Mouse (Mus musculus): Measurements from ENCODE around the gene Gm9833. TPM values are rescaled to one million over a fixed set of nuclear protein-coding genes. Genes with fewer than 3 reads are reported as not detected.

Gm9833 gene
- polyA plus RNA-seq, 1 experiment from 2014 or later = 3.9 TPM

GRCm38 (mm10) chr3:10091616-10092140 is 3.8 kb downstream of the Gm9833 start:
- peaks cover 3% of the 10 kb centered on the region; the same call in 1 of the 2 replicates for H3K9me3 ChIP-seq
- 64% methylated on average over 6 of the region's 6 CpGs for WGBS

GRCm38 (mm10) chr3:10092499-10092898 is 4.6 kb downstream of the Gm9833 start:
- Histone ChIP-seq H3K4me1 (peaks cover 4% of the 10 kb centered on the region; the same call in 1 of the 2 replicates), H3K9ac (no peak overlapping the region), H3K27me3 (peaks cover 2% of the 10 kb centered on the region), H3K27ac (no peak overlapping the region), H3K4me3 (no peak overlapping the region), H3K36me3 (no peaks in the 10 kb centered on the region), H3K4me2 (replicated peaks) (no peak overlapping the region), H3K9me3 (peaks cover 3% of the 10 kb centered on the region; the same call in 1 of the 2 replicates)
- 22% methylated on average over 7 of the region's 7 CpGs for WGBS
- ATAC-seq (ENCODE audit: low FRiP score, low read depth) = no peak

More at GRCm38 (mm10) chr3:10091616-10092140, 3.8 kb downstream of the Gm9833 start:
- no peak overlapping the region for H3K27ac ChIP-seq
- peaks cover 3% of the 10 kb centered on the region for H3K27me3 ChIP-seq
- no peak for ATAC-seq (ENCODE audit: low FRiP score, low read depth)
- no peak overlapping the region for H3K9ac ChIP-seq
- no peak overlapping the region for H3K4me3 ChIP-seq
- H3K36me3 ChIP-seq = no peaks in the 10 kb centered on the region
- peaks cover 4% of the 10 kb centered on the region; the same call in 1 of the 2 replicates for H3K4me1 ChIP-seq
- no peak overlapping the region for H3K4me2 ChIP-seq (replicated peaks)

GRCm38 (mm10) chr3:10092914-10093313 is 5.0 kb downstream of the Gm9833 start:
- Histone ChIP-seq H3K4me1 (peaks cover 4% of the 10 kb centered on the region; the same call in 1 of the 2 replicates), H3K4me3 (no peak overlapping the region), H3K27ac (no peak overlapping the region), H3K27me3 (no peaks in the 10 kb centered on the region), H3K9me3 (no peaks in the 10 kb centered on the region), H3K9ac (no peak overlapping the region), H3K36me3 (no peaks in the 10 kb centered on the region), H3K4me2 (replicated peaks) (no peak overlapping the region)
- no peak for ATAC-seq (ENCODE audit: low FRiP score, low read depth)
- 69% methylated on average over 6 of the region's 6 CpGs for WGBS

- no peaks in the 10 kb centered on the region for H3K36me3 ChIP-seq
- H3K9ac ChIP-seq = no peak overlapping the region
- H3K4me2 ChIP-seq (replicated peaks) = no peak overlapping the region
- 85% methylated on average over 2 of the region's 2 CpGs for WGBS
- peaks cover 4% of the 10 kb centered on the region; the same call in 1 of the 2 replicates for H3K4me1 ChIP-seq
- no peak overlapping the region for H3K4me3 ChIP-seq
- no peaks in the 10 kb centered on the region for H3K9me3 ChIP-seq
- no peaks in the 10 kb centered on the region for H3K27me3 ChIP-seq
- H3K27ac ChIP-seq = no peak overlapping the region
- ATAC-seq (ENCODE audit: low FRiP score, low read depth) = no peak
These were observed 7.2 kb downstream of the Gm9833 start for GRCm38 (mm10) chr3:10095076-10095622.

GRCm38 (mm10) chr3:10099756-10100155 is 11.8 kb downstream of the Gm9833 start:
- H3K27ac ChIP-seq = no peak overlapping the region
- no peaks in the 10 kb centered on the region for H3K4me1 ChIP-seq

GRCm38 (mm10) chr3:10111570-10111969 is 23.7 kb downstream of the Gm9833 start:
- no peak for ATAC-seq (ENCODE audit: low FRiP score, low read depth)
- Histone ChIP-seq H3K36me3 (no peaks in the 10 kb centered on the region), H3K9ac (no peak overlapping the region), H3K4me3 (no peak overlapping the region), H3K4me2 (replicated peaks) (no peak overlapping the region), H3K4me1 (no peaks in the 10 kb centered on the region), H3K27me3 (no peaks in the 10 kb centered on the region), H3K9me3 (no peaks in the 10 kb centered on the region), H3K27ac (no peak overlapping the region)
- 76% methylated on average over 2 of the region's 2 CpGs for WGBS

More at GRCm38 (mm10) chr3:10099756-10100155, 11.8 kb downstream of the Gm9833 start:
- H3K4me2 ChIP-seq (replicated peaks) = no peak overlapping the region
- WGBS = 89% methylated on average over 5 of the region's 5 CpGs
- H3K27me3 ChIP-seq = no peaks in the 10 kb centered on the region
- no peaks in the 10 kb centered on the region for H3K9me3 ChIP-seq
- H3K36me3 ChIP-seq = no peaks in the 10 kb centered on the region
- no peak overlapping the region for H3K9ac ChIP-seq
- no peak for ATAC-seq (ENCODE audit: low FRiP score, low read depth)
- H3K4me3 ChIP-seq = no peak overlapping the region

- Histone ChIP-seq H3K4me2 (replicated peaks) (no peak overlapping the region), H3K9ac (no peak overlapping the region), H3K9me3 (no peaks in the 10 kb centered on the region), H3K36me3 (no peaks in the 10 kb centered on the region), H3K4me1 (no peaks in the 10 kb centered on the region), H3K27me3 (no peaks in the 10 kb centered on the region), H3K27ac (no peak overlapping the region), H3K4me3 (no peak overlapping the region)
- WGBS = 80% methylated on average over 4 of the region's 4 CpGs
- no peak for ATAC-seq (ENCODE audit: low FRiP score, low read depth)
These were observed 24.3 kb downstream of the Gm9833 start for GRCm38 (mm10) chr3:10112196-10112595.

GRCm38 (mm10) chr3:10112660-10113059 is 24.8 kb downstream of the Gm9833 start:
- Histone ChIP-seq H3K9ac (no peak overlapping the region), H3K36me3 (no peaks in the 10 kb centered on the region)
- 92% methylated on average over 2 of the region's 2 CpGs for WGBS

GRCm38 (mm10) chr3:10116531-10116930 is 28.6 kb downstream of the Gm9833 start:
- Histone ChIP-seq H3K4me1 (no peaks in the 10 kb centered on the region), H3K9me3 (no peaks in the 10 kb centered on the region), H3K27me3 (no peaks in the 10 kb centered on the region), H3K4me3 (no peak overlapping the region), H3K27ac (no peak overlapping the region), H3K9ac (no peak overlapping the region), H3K36me3 (no peaks in the 10 kb centered on the region), H3K4me2 (replicated peaks) (no peak overlapping the region)
- 91% methylated on average over 12 of the region's 12 CpGs for WGBS
- no peak for ATAC-seq (ENCODE audit: low FRiP score, low read depth)

More at GRCm38 (mm10) chr3:10112660-10113059, 24.8 kb downstream of the Gm9833 start:
- no peaks in the 10 kb centered on the region for H3K9me3 ChIP-seq
- H3K4me3 ChIP-seq = no peak overlapping the region
- no peak overlapping the region for H3K27ac ChIP-seq
- H3K4me2 ChIP-seq (replicated peaks) = no peak overlapping the region
- no peaks in the 10 kb centered on the region for H3K27me3 ChIP-seq
- ATAC-seq (ENCODE audit: low FRiP score, low read depth) = no peak
- no peaks in the 10 kb centered on the region for H3K4me1 ChIP-seq

- no peaks in the 10 kb centered on the region for H3K9me3 ChIP-seq
- no peak overlapping the region for H3K4me2 ChIP-seq (replicated peaks)
- H3K27me3 ChIP-seq = no peaks in the 10 kb centered on the region
- 86% methylated on average over 9 of the region's 9 CpGs for WGBS
- H3K27ac ChIP-seq = no peak overlapping the region
- peaks cover 10% of the 10 kb centered on the region; the same call in 1 of the 2 replicates for H3K4me1 ChIP-seq
- no peak overlapping the region for H3K9ac ChIP-seq
- ATAC-seq (ENCODE audit: low FRiP score, low read depth) = no peak
- H3K4me3 ChIP-seq = no peak overlapping the region
- no peaks in the 10 kb centered on the region for H3K36me3 ChIP-seq
These were observed 33.3 kb downstream of the Gm9833 start for GRCm38 (mm10) chr3:10121232-10121631.

GRCm38 (mm10) chr3:10121956-10122739 is 34.2 kb downstream of the Gm9833 start:
- 63% methylated on average over 6 of the region's 6 CpGs for WGBS

GRCm38 (mm10) chr3:10123615-10124014 is 35.7 kb downstream of the Gm9833 start:
- no peak overlapping the region for H3K4me3 ChIP-seq
- no peak overlapping the region for H3K27ac ChIP-seq
- no peak overlapping the region for H3K9ac ChIP-seq
- 63% methylated on average over 1 of the region's 1 CpGs for WGBS
- no peaks in the 10 kb centered on the region for H3K36me3 ChIP-seq
- ATAC-seq (ENCODE audit: low FRiP score, low read depth) = no peak
- H3K4me1 ChIP-seq = peaks cover 10% of the 10 kb centered on the region; the same call in 1 of the 2 replicates
- H3K27me3 ChIP-seq = no peaks in the 10 kb centered on the region
- H3K9me3 ChIP-seq = no peaks in the 10 kb centered on the region
- H3K4me2 ChIP-seq (replicated peaks) = no peak overlapping the region

More at GRCm38 (mm10) chr3:10121956-10122739, 34.2 kb downstream of the Gm9833 start:
- Histone ChIP-seq H3K36me3 (no peaks in the 10 kb centered on the region), H3K9me3 (no peaks in the 10 kb centered on the region), H3K4me2 (replicated peaks) (no peak overlapping the region), H3K27me3 (no peaks in the 10 kb centered on the region), H3K4me3 (no peak overlapping the region), H3K4me1 (peaks cover 10% of the 10 kb centered on the region; the same call in 1 of the 2 replicates), H3K9ac (no peak overlapping the region), H3K27ac (peak overlapping the region; percentile 75)
- no peak for ATAC-seq (ENCODE audit: low FRiP score, low read depth)

Measured in limb, embryonic 13.5 days (tissue).